Mouse (Mus musculus) liver, embryonic 14.5 days (tissue): ENCODE measurements around the gene Sgk1.
"Not testable (repeated sequence)": the region's sequence is repeated elsewhere in the genome, so short reads cannot be mapped to it uniquely, and the experiment has no call there.

Experiments
- CTCF ChIP-seq: IDR thresholded peaks from 2 replicates; pipeline ENCODE4 v1.5.1; 2016; ENCODE audit warnings: antibody characterized with exemption, low read depth, control low read depth
- EP300 ChIP-seq: IDR thresholded peaks from 2 replicates; pipeline ENCODE4 v1.6.1; 2016; ENCODE audit warnings: antibody characterized with exemption, low read depth

DNA sequence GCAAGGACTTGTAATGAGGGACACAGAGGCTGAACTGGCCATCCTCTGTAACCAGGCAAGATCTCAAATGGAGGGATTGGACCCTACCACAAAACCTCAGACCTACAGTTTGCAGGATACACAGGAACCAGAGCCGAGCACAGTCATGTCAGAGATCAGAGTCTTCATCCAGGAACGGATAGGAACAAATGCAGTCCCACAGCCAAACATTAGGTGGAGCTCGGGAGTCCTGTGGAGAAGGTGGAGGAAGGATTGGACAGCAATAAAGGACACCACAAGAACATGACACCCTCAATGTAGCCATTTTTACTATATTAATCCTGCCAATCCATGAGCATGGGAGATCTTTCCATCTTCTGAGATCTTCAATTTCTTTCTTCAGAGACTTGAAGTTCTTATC, 154.3 kb downstream of the Sgk1 start:
- peak; percentile 60 for TF ChIP-seq CTCF
- TF ChIP-seq EP300 = not testable (repeated sequence)
